Mouse (Mus musculus) intestine, embryonic 16.5 days (tissue): ENCODE measurements at regions not wholly inside any gene's neighbourhood (a gene's known extent, or its start where the extent isn't known, plus 50 kb on each side); places are given as distances from the start of the nearest gene placed in this dataset.

ENCODE experiments used
- ATAC-seq: fragments of 200-750 bp; cut with Nextera tagmentation; 2 replicates; pipeline ENCODE4 v1.8.0; 2017; ENCODE audit warnings: moderate TSS enrichment, moderate library complexity
- H3K27ac ChIP-seq: fragments of 300-500 bp; sonication (generic); 2 replicates; pipeline ENCODE4 v1.5.1; 2014; ENCODE audit warnings: mild to moderate bottlenecking, low read length
- H3K27me3 ChIP-seq: fragments of 300-500 bp; sonication (generic); replicated peaks from 2 replicates; pipeline ENCODE4 v1.6.1; 2014; ENCODE audit warnings: low read length, control low read depth, mixed read lengths; ENCODE audit not compliant: control insufficient read depth, insufficient read depth
- H3K36me3 ChIP-seq: fragments of 300-500 bp; sonication (generic); 2 replicates; pipeline ENCODE4 v1.6.1; 2014; ENCODE audit warnings: low read length, control low read depth; ENCODE audit not compliant: control insufficient read depth, insufficient read depth
- H3K4me1 ChIP-seq: fragments of 300-500 bp; sonication (generic); 2 replicates; pipeline ENCODE4 v1.6.1; 2014; ENCODE audit warnings: low read length, control low read depth, mixed read lengths; ENCODE audit not compliant: control insufficient read depth, insufficient read depth
- H3K4me2 ChIP-seq: fragments of 300-500 bp; sonication (generic); 2 replicates; pipeline ENCODE4 v1.6.1; 2014; ENCODE audit warnings: low read depth, low read length, control low read depth
- H3K4me3 ChIP-seq: fragments of 300-500 bp; sonication (generic); 2 replicates; pipeline ENCODE4 v1.5.1; 2014; ENCODE audit warnings: mild to moderate bottlenecking, low read length
- H3K9ac ChIP-seq: fragments of 300-500 bp; sonication (generic); 2 replicates; pipeline ENCODE4 v1.6.1; 2014; ENCODE audit warnings: low read depth, low read length
- H3K9me3 ChIP-seq: fragments of 300-500 bp; sonication (generic); 2 replicates; pipeline ENCODE4 v1.6.1; 2016; ENCODE audit warnings: low read length, control low read depth; ENCODE audit not compliant: control insufficient read depth
- WGBS: fragments of 180-500 bp; shearing (Covaris S2); extraction: QIAGEN DNeasy Blood & Tissue Kit; methylation state at CpG from one replicate; pipeline ENCODE4 v1.1.7; 2014; 5-methylcytosine and 5-hydroxymethylcytosine counted together

DNA sequence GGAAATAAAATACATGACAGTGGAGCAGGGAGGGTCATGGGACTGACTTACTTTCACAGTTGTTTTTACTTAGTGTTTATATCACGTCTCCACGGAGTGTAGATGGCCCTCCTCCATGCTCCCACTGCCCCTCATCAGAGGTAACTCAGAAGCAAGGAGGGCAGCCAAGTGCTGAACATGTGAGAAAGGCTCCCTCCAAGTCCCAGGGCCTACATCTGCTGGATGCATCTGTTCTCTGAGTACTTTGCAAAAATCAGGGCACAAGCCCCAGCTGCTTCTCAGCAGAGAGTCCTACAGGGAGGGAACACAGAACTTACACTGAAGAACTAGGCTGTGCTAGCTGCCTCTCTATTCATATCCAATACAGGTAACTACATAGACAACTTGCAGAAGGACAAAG is 83.5 kb upstream of the Fam49a start:
- Histone ChIP-seq H3K36me3 (no peaks in the 10 kb centered on the region), H3K9ac (no peak overlapping the region), H3K27ac (no peak overlapping the region), H3K9me3 (no peaks in the 10 kb centered on the region), H3K27me3 (no peaks in the 10 kb centered on the region), H3K4me1 (no peaks in the 10 kb centered on the region), H3K4me2 (no peak overlapping the region), H3K4me3 (no peak overlapping the region)
- WGBS = 44% methylated on average over 2 of the region's 2 CpGs
- ATAC-seq = no peak

DNA sequence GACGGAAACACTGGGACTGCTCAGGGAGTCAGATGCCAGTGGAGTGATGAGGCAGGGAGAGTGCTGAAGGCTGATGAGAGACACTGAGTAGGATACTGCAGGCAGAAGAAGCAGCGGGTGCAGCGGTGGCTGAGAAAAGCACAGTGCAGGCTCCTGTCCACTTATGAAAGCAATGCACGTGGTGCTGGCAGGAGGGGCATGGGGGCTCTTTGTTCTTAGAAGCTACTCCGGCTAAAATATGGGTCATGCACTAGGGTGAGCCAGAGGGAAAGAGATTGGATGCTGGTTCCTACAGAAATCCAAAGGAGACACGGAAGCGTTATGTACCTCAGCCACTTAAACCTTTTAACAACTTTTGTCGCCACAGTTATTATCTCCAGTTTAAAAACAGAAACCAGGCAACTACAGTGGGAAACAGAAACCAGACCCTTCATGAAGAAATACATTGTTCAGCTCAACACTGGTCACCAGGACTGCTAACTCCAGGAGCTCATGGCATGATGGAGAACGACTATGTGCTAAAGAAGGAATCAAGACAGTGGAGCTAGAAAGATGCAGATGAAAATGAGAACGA is 82.6 kb upstream of the Fam49a start:
- no peak overlapping the region for H3K4me3 ChIP-seq
- no peaks in the 10 kb centered on the region for H3K27me3 ChIP-seq
- 52% methylated on average over 10 of the region's 10 CpGs for WGBS
- no peaks in the 10 kb centered on the region for H3K9me3 ChIP-seq
- no peak overlapping the region for H3K4me2 ChIP-seq
- no peaks in the 10 kb centered on the region for H3K36me3 ChIP-seq
- ATAC-seq = no peak
- no peak overlapping the region for H3K9ac ChIP-seq
- no peak overlapping the region for H3K27ac ChIP-seq
- no peaks in the 10 kb centered on the region for H3K4me1 ChIP-seq

DNA sequence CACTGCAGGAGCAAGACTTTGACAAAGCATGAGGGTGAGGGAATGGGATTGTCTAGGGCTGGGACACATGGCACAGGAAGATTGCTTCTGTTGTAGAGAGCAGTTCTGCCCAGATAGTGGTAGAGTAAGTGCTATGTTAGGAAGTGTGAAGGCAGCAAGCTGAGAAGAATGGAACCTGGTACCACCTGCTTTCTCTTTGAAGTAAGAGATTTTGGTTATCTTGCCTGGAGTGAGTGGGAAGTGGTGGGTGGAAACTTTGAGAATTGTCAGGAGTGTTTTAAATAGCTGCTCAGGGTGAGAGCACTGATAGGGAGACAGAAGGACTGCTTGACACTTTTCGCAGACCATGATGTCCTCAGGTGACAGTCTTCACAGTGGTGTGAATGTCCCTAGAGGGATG is 81.0 kb upstream of the Fam49a start:
- H3K4me2 ChIP-seq = no peak overlapping the region
- WGBS = 83% methylated on average over 1 of the region's 1 CpGs
- no peak overlapping the region for H3K9ac ChIP-seq
- no peaks in the 10 kb centered on the region for H3K9me3 ChIP-seq
- ATAC-seq = no peak
- no peaks in the 10 kb centered on the region for H3K27me3 ChIP-seq
- no peaks in the 10 kb centered on the region for H3K4me1 ChIP-seq
- H3K36me3 ChIP-seq = no peaks in the 10 kb centered on the region
- H3K27ac ChIP-seq = no peak overlapping the region
- no peak overlapping the region for H3K4me3 ChIP-seq

DNA sequence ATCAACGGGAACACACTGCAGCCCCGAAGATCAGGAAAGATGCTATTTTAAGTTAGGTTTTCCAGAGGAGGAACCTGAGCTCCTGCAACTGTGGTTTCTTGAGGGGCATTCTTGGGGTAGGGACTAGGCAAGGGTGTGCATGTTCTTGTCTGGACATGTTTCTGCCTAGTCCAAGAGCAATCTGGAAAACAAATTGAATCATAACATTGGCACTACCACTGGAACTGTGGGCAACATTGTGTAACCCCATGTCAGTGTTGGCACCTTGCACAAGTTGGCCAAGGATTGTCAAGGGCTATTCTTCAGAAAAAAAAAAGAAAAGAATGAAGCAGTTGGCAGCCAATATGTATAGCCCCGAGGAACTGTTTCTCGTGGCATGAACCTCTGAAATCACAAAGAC is 80.3 kb upstream of the Fam49a start:
- Histone ChIP-seq H3K36me3 (no peaks in the 10 kb centered on the region), H3K4me1 (no peaks in the 10 kb centered on the region), H3K27me3 (no peaks in the 10 kb centered on the region), H3K27ac (no peak overlapping the region), H3K4me2 (no peak overlapping the region), H3K9me3 (no peaks in the 10 kb centered on the region), H3K9ac (no peak overlapping the region), H3K4me3 (no peak overlapping the region)
- ATAC-seq = no peak
- 89% methylated on average over 4 of the region's 4 CpGs for WGBS

DNA sequence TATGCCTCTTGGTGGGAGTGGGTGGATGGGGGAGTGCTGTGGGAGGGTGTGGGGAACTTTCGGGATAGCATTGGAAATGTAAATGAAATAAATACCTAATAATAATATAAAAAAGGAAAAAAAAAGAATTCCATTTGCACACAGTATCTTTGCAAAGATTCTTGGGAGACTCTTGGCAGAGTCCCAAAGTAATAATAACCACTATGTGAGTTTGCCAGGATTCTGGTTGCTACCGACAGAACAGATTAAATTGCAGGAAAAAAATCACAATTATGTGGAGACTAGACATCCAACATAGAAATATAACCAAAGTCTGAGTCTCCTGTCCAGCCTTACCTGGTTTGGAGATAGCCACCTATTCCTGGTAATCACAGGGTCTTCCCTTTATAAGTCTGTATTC is 75.6 kb upstream of the Fam49a start:
- Histone ChIP-seq H3K9ac (no peak overlapping the region), H3K27me3 (no peaks in the 10 kb centered on the region), H3K27ac (no peak overlapping the region), H3K4me3 (no peak overlapping the region), H3K36me3 (no peaks in the 10 kb centered on the region), H3K4me1 (no peaks in the 10 kb centered on the region), H3K4me2 (no peak overlapping the region), H3K9me3 (no peaks in the 10 kb centered on the region)
- WGBS = 71% methylated on average over 2 of the region's 2 CpGs
- ATAC-seq = no peak

DNA sequence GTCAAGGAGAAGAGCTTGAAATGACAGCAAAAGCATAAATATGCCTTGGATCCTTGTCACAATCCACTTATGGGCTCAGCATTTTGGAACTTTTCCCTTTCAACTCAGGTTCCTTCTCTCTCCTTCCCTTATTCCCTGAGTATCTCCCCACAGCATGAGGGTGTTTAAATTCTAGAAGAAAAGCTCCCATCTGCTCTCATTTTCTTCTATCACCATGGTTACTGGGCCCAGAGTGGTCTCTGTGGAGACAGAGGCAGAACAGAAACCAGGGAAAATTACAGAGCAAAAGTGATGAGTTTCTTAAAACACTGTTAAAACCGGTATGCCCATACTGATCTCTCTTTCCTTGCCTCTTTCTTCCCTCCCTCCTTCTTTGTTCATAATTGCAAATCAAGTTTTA is 66.9 kb upstream of the Fam49a start:
- 80% methylated on average over 1 of the region's 1 CpGs for WGBS
- Histone ChIP-seq H3K9me3 (no peaks in the 10 kb centered on the region), H3K4me3 (no peak overlapping the region), H3K4me2 (no peak overlapping the region), H3K27me3 (no peaks in the 10 kb centered on the region), H3K36me3 (no peaks in the 10 kb centered on the region), H3K9ac (no peak overlapping the region), H3K27ac (no peak overlapping the region), H3K4me1 (no peaks in the 10 kb centered on the region)
- ATAC-seq = no peak

DNA sequence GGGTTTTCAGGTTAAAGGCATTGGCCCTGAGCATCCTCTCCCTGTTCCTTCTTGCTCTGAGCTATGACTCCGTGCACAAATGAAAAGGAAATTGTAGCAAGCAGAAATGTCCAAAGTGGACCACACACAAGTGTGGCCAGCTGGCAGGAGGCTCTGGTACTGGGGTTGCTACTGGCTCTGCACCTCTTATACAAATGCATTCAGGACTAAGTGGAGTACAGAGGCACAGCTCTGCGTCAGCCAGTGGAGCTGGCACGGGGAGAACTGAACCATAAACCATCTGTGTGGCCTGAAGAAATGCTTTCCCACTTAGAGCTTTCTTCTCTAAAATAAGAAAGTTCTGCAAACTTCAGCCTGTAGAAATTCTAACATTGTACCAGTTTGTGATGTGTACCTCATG is 65.3 kb upstream of the Fam49a start:
- no peak overlapping the region for H3K27ac ChIP-seq
- no peaks in the 10 kb centered on the region for H3K4me1 ChIP-seq
- H3K4me3 ChIP-seq = no peak overlapping the region
- no peak overlapping the region for H3K9ac ChIP-seq
- no peaks in the 10 kb centered on the region for H3K9me3 ChIP-seq
- H3K36me3 ChIP-seq = no peaks in the 10 kb centered on the region
- H3K27me3 ChIP-seq = no peaks in the 10 kb centered on the region
- H3K4me2 ChIP-seq = no peak overlapping the region
- 79% methylated on average over 3 of the region's 3 CpGs for whole genome bisulfite sequencing
- no peak for ATAC-seq

DNA sequence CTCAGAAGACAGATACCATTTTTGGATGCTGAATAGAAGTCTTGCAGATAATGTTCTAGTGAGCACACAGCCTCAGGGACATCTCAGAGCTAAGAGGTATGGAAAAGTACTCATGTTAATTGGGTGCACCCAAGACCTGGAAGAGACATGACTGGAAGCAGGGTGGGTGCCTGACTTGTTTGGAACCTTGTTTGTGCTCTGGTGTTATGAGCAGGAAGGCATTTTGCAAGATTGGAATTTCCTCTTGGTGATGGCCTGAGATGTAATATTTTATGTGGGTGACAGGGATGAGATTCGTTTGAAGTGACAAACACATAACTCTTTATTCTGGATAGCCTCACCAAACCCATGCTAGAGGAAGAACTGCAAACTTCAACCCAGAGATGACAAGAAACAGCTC is 53.7 kb upstream of the Fam49a start:
- no peak overlapping the region for H3K4me2 ChIP-seq
- no peak overlapping the region for H3K27ac ChIP-seq
- no peak overlapping the region for H3K9ac ChIP-seq
- H3K4me3 ChIP-seq = no peak overlapping the region
- H3K36me3 ChIP-seq = no peaks in the 10 kb centered on the region
- 31% methylated on average over 1 of the region's 1 CpGs for WGBS
- no peaks in the 10 kb centered on the region for H3K9me3 ChIP-seq
- ATAC-seq = no peak
- no peaks in the 10 kb centered on the region for H3K4me1 ChIP-seq
- no peaks in the 10 kb centered on the region for H3K27me3 ChIP-seq
